Mouse (Mus musculus) stomach, postnatal 0 days (tissue): ENCODE data around the gene Muc2.

Source experiments
- CTCF ChIP-seq: IDR thresholded peaks from 2 replicates; pipeline ENCODE4 v1.5.1; 2016; ENCODE audit warnings: antibody characterized with exemption, low read depth, mild to moderate bottlenecking, moderate library complexity
- EP300 ChIP-seq: optimal IDR thresholded peaks from 2 replicates; pipeline ENCODE3; 2016; ENCODE audit warnings: antibody characterized with exemption

DNA sequence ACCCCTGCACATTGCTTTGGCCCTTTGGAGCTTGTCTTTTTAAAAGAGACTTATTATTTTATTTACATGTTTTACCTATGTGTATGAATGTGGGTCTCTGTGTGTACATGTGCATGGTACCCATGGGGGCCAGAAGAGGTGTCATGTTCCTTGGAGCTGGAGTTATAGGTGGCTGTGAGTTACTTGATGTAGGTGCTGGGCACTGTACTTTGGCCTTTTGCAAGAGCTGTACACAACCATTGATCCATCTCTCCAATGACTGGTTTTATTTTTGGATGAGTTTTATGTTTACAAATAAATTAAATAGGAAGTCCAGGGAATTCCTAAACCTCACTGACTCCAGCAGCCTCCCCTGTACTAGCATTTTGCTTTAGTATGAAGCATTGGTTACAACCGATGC, 104.1 kb downstream of the Muc2 start:
- TF ChIP-seq CTCF: no peak
- TF ChIP-seq EP300: no peak
